Mouse (Mus musculus) left cerebral cortex, postnatal 25 days (tissue): ENCODE measurements around the gene Fosb. TPM values are rescaled to one million over a fixed set of nuclear protein-coding genes. Genes with fewer than 3 reads are reported as not detected.
"Not testable (repeated sequence)": the region's sequence is repeated elsewhere in the genome, so short reads cannot be mapped to it uniquely, and the experiment has no call there.

Experiments used
- DNase-seq, 2 experiments: peaks; one replicate each; pipeline ENCODE4 v3.0.0; 2022; ENCODE audit warnings: low spot score in 2 of 2, mixed read lengths in 1 of 2
- intact Hi-C: fragments of 180-260 bp; cut with DNase I; formaldehyde crosslinking; loops from one replicate; pipeline ENCODE4 v1.15.1; 2025
- total RNA-seq, 2 experiments: library from RNA; stranded (reverse); gene quantifications; 2 replicates each; pipeline ENCODE4 v1.2.3; 2021

Fosb gene
- total RNA-seq, 2 experiments from 2014 or later, result 21.0 to 26.0 TPM

GRCm38 (mm10) chr7:19295503-19296185 lies 14.2 kb downstream of the Fosb start:
- DNase-seq, result peak; percentile 94 to 97
- intact Hi-C loops, result loop anchor here (2.0 kb wide), 1 partner anchor 57 kb away; no protein-coding TSS in a partner anchor

GRCm38 (mm10) chr7:19290969-19291596 lies 18.8 kb downstream of the Fosb start:
- intact Hi-C loops, result no loop called here
- DNase-seq, result no peak

- DNase-seq, result peak in 1 of 2 experiments; percentile 53
- intact Hi-C loops, result no loop called here
Measured at GRCm38 (mm10) chr7:19284763-19285162, 25.1 kb downstream of the Fosb start.

- peak in 1 of 2 experiments; percentile 63 for DNase-seq
- intact Hi-C loops, result loop anchor here (2.0 kb wide), 1 partner anchor 45 kb away; no protein-coding TSS in a partner anchor
Measured at GRCm38 (mm10) chr7:19283406-19283804, 26.4 kb downstream of the Fosb start.

GRCm38 (mm10) chr7:19282791-19283405 lies 27.0 kb downstream of the Fosb start:
- DNase-seq, result peak; percentile 44 to 46
- intact Hi-C loops, result loop anchor here (2.0 kb wide), 1 partner anchor 44 kb away; no protein-coding TSS in a partner anchor

- intact Hi-C loops, result loop anchor here (2.0 kb wide), 1 partner anchor 44 kb away; no protein-coding TSS in a partner anchor
- peak; percentile 79 to 87 for DNase-seq
Measured at GRCm38 (mm10) chr7:19282385-19282784, 27.5 kb downstream of the Fosb start, which contains the start of gene Rtn2. Gene Rtn2 (plus strand): TSS chr7:19282624.

- intact Hi-C loops, result loop anchor here (2.0 kb wide), 1 partner anchor 43 kb away; no protein-coding TSS in a partner anchor
- not testable (repeated sequence) for DNase-seq
Measured at GRCm38 (mm10) chr7:19281680-19282304, 28.1 kb downstream of the Fosb start.

GRCm38 (mm10) chr7:19279581-19280114 lies 30.2 kb downstream of the Fosb start, which contains the start of gene Ppm1n:
Gene Ppm1n (minus strand): TSS chr7:19280064.
- DNase-seq, result no peak
- intact Hi-C loops, result no loop called here

GRCm38 (mm10) chr7:19279052-19279451 lies 30.8 kb downstream of the Fosb start:
- no peak for DNase-seq
- intact Hi-C loops, result no loop called here

GRCm38 (mm10) chr7:19276253-19276652 lies 33.6 kb downstream of the Fosb start:
- intact Hi-C loops, result no loop called here
- DNase-seq, result no peak

- DNase-seq, result peak; percentile 32 to 33
- intact Hi-C loops, result no loop called here
Measured at GRCm38 (mm10) chr7:19272173-19272764, 37.6 kb downstream of the Fosb start.

GRCm38 (mm10) chr7:19271238-19272172 lies 38.3 kb downstream of the Fosb start, which contains the start of gene Vasp:
Gene Vasp (minus strand): TSS chr7:19271817.
- intact Hi-C loops, result loop anchor here (1.0 kb wide), 1 partner anchor 43 kb away; the partner anchor contains the start of gene Opa3
- peak; percentile 86 to 91 for DNase-seq

GRCm38 (mm10) chr7:19270509-19271237 lies 39.2 kb downstream of the Fosb start:
- intact Hi-C loops, result loop anchor here (1.0 kb wide), 1 partner anchor 42 kb away; the partner anchor contains the start of gene Opa3
- no peak for DNase-seq

GRCm38 (mm10) chr7:19269721-19270441 lies 40.0 kb downstream of the Fosb start:
- intact Hi-C loops, result no loop called here
- DNase-seq, result no peak

- DNase-seq, result no peak
- intact Hi-C loops, result no loop called here
Measured at GRCm38 (mm10) chr7:19268993-19269681, 40.7 kb downstream of the Fosb start.

GRCm38 (mm10) chr7:19267051-19267450 lies 42.8 kb downstream of the Fosb start:
- intact Hi-C loops, result no loop called here
- no peak for DNase-seq
